8 mouse cellular contexts compared by ENCODE assay signal in the genomic region with DNA sequence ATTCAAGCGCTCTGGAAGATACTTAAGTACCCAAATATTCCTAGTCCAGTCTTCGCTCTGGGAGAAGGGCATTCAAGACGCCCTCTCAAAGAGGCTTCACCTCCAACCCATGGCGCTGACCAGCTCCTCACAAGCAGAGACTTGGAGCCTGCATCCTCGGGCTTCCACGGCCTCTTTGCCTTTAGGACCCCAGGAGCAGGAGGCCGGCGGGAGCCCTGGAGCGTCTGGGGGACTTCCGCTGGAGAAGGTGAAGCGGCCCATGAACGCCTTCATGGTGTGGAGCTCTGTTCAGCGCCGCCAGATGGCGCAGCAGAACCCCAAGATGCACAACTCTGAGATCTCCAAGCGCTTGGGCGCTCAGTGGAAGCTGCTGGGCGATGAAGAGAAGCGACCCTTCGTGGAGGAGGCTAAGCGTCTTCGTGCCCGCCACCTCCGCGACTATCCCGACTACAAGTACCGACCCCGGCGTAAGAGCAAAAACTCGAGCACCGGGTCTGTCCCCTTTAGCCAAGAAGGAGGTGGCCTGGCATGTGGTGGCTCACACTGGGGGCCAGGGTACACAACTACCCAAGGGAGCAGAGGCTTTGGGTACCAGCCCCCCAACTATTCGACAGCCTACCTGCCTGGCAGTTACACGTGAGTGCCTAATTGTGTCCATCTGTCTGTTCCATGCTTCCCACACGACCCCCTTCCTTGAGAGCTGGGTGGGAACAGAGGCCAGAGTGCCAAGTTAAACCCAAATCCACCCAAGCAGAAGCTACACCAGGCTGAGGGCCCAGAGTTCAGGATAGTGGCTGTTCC. TPM values are rescaled to one million over a fixed set of nuclear protein-coding genes. Genes with fewer than 3 reads are reported as not detected.
DNase-seq lines count a peak whose midpoint lies in the region; ATAC-seq and TF ChIP-seq lines count a peak whose summit lies in the region.

TSS of gene Sox15 (plus strand) at position 51 of the 801 bp plus-strand sequence.

- no peaks in the 10 kb centered on the region for H3K27me3 ChIP-seq in MEL (ENCODE audit: control insufficient read depth in 1 of 2, insufficient read depth in 2 of 2, low read length in 2 of 2)
- H3K27me3 ChIP-seq in heart, postnatal 0 days (ENCODE audit: control insufficient read depth, insufficient read depth, low read length): no peaks in the 10 kb centered on the region
- H3K27me3 ChIP-seq in lung, embryonic 16.5 days (ENCODE audit: control insufficient read depth, insufficient read depth, low read depth, low read length): no peaks in the 10 kb centered on the region

- H3K4me2 ChIP-seq in heart, postnatal 0 days (ENCODE audit: low read depth, low read length): no peak within 1 kb of the TSS; the same call in 1 of the 2 replicates
- no peak within 1 kb of the TSS for H3K4me2 ChIP-seq in lung, embryonic 16.5 days (ENCODE audit: low read depth, low read length)

- TF ChIP-seq EP300 in MEL (IDR thresholded peaks at IDR 0.05; ENCODE audit: low read depth in 1 of 2, low read length in 2 of 2): no peak
- no peak for TF ChIP-seq EP300 in heart, postnatal 0 days (IDR thresholded peaks at IDR 0.05; ENCODE audit: low read depth)

- no peak within 1 kb of the TSS for H3K9ac ChIP-seq in MEL (ENCODE audit: control insufficient read depth, low read depth, low read length, poor library complexity, severe bottlenecking)
- H3K9ac ChIP-seq in heart, postnatal 0 days (replicated peaks; ENCODE audit: low read depth, low read length): no peak within 1 kb of the TSS
- no peak within 1 kb of the TSS; the same call in 1 of the 2 replicates for H3K9ac ChIP-seq in lung, embryonic 16.5 days (ENCODE audit: low read length)

- no peak within 1 kb of the TSS for H3K4me3 ChIP-seq in MEL (ENCODE audit: control insufficient read depth in 1 of 2, insufficient read depth in 1 of 2, low read depth in 2 of 2, low read length in 2 of 2)
- no peak within 1 kb of the TSS for H3K4me3 ChIP-seq in heart, postnatal 0 days (ENCODE audit: low read depth, low read length)
- H3K4me3 ChIP-seq in layer of hippocampus, adult 2 months: peak within 1 kb of the TSS; percentile 19; the same call in 1 of the 2 replicates
- no peak within 1 kb of the TSS for H3K4me3 ChIP-seq in lung, embryonic 16.5 days (ENCODE audit: low read length)

- H3K79me2 ChIP-seq in MEL (ENCODE audit: control insufficient read depth, insufficient read depth, low read length, poor library complexity): no peaks in the 10 kb centered on the region

- ATAC-seq in erythroid progenitor cell, adult 5-6 weeks (replicated peaks; ENCODE audit: low FRiP score, poor library complexity, severe bottlenecking): peak; percentile 57
- peak; percentile 76 for ATAC-seq in heart, postnatal 0 days (ENCODE audit: insufficient read depth, low read depth)
- peak; percentile 73 for ATAC-seq in lung, embryonic 16.5 days (ENCODE audit: low read depth)

- WGBS in heart, postnatal 0 days: 25% methylated on average over 34 of the region's 34 CpGs
- 19% methylated on average over 34 of the region's 34 CpGs for WGBS in lung, embryonic 16.5 days

- no peak for TF ChIP-seq RAD21 in MEL (IDR thresholded peaks at IDR 0.05; ENCODE audit: low read depth, low read length)

- peaks cover 0 to 4% of the 10 kb centered on the region in 2 experiments; a peak in 3 of 4 replicates for H3K4me1 ChIP-seq in MEL (ENCODE audit: control insufficient read depth in 1 of 2, insufficient read depth in 2 of 2, low read length in 2 of 2)
- no peaks in the 10 kb centered on the region for H3K4me1 ChIP-seq in heart, postnatal 0 days (ENCODE audit: control insufficient read depth, insufficient read depth)
- H3K4me1 ChIP-seq in lung, embryonic 16.5 days (replicated peaks; ENCODE audit: control insufficient read depth, insufficient read depth, low read length): peaks cover 12% of the 10 kb centered on the region

- DNase-seq in MEL (ENCODE audit: low read depth, low spot score): no peak
- peak; percentile 86 for DNase-seq in brain, embryonic 14.5 days (ENCODE audit: low read depth)
- peak; percentile 71 for DNase-seq in heart, postnatal 0 days (ENCODE audit: low spot score)
- DNase-seq in layer of hippocampus, adult 2 months (ENCODE audit: low spot score in 2 of 2): peak; percentile 51 to 73
- DNase-seq in retina, postnatal 1 day: peak; percentile 88
- no peak for DNase-seq in MN1 (ENCODE audit: low spot score)

- H3K36me3 ChIP-seq in MEL (ENCODE audit: control insufficient read depth in 1 of 2, insufficient read depth in 2 of 2, low read length in 2 of 2): peaks cover 8 to 13% of the 10 kb centered on the region in 2 experiments
- H3K36me3 ChIP-seq in heart, postnatal 0 days (replicated peaks; ENCODE audit: control insufficient read depth, insufficient read depth, low read length): peaks cover 66% of the 10 kb centered on the region
- H3K36me3 ChIP-seq in lung, embryonic 16.5 days (ENCODE audit: control insufficient read depth, insufficient read depth, low read length): peaks cover 37% of the 10 kb centered on the region

- TF ChIP-seq CTCF in MEL (IDR thresholded peaks at IDR 0.05 in 2 of 3, conservative IDR thresholded peaks at IDR 0.05 in 1 of 3; ENCODE audit: control insufficient read depth in 1 of 3, insufficient read depth in 1 of 3, low read depth in 2 of 3, low read length in 3 of 3, poor library complexity in 1 of 3, severe bottlenecking in 1 of 3): peak in 2 of 3 experiments; percentile 9 to 26; a peak in 2 of 6 replicates
- peak; percentile 86 for TF ChIP-seq CTCF in brain, embryonic 14.5 days (IDR thresholded peaks at IDR 0.05; ENCODE audit: borderline replicate concordance, extremely low read depth, insufficient read depth, insufficient read length)
- peak; percentile 73 for TF ChIP-seq CTCF in heart, postnatal 0 days (IDR thresholded peaks at IDR 0.05; ENCODE audit: low read depth)
- peak; percentile 97 for TF ChIP-seq CTCF in layer of hippocampus, adult 2 months (conservative IDR thresholded peaks at IDR 0.05)

- no peaks in the 10 kb centered on the region for H3K9me3 ChIP-seq in MEL (replicated peaks; ENCODE audit: insufficient read depth, low read length)
- no peaks in the 10 kb centered on the region for H3K9me3 ChIP-seq in heart, postnatal 0 days (replicated peaks; ENCODE audit: control insufficient read depth, low read length)
- H3K9me3 ChIP-seq in lung, embryonic 16.5 days (ENCODE audit: control insufficient read depth, low read length): no peaks in the 10 kb centered on the region

- no peak within 1 kb of the TSS for H3K27ac ChIP-seq in MEL (ENCODE audit: control insufficient read depth, low read depth, low read length)
- H3K27ac ChIP-seq in heart, postnatal 0 days (ENCODE audit: low read depth): 0 out of 2 replicates have a peak within 1 kb of the TSS, but pooled peaks have one; percentile 2
- peak within 1 kb of the TSS; percentile 43 for H3K27ac ChIP-seq in layer of hippocampus, adult 2 months
- peak within 1 kb of the TSS; percentile 68 for H3K27ac ChIP-seq in lung, embryonic 16.5 days (ENCODE audit: low read length)

- TF ChIP-seq POLR2A in MEL (IDR thresholded peaks at IDR 0.05; ENCODE audit: control insufficient read depth in 1 of 2, insufficient read depth in 1 of 2, low read depth in 1 of 2, low read length in 2 of 2, poor library complexity in 1 of 2): no peak
- no peak for TF ChIP-seq POLR2A in brain, embryonic 14.5 days (IDR thresholded peaks at IDR 0.05; ENCODE audit: borderline replicate concordance, extremely low read depth, insufficient read depth, insufficient read length, poor library complexity, severe bottlenecking)

TF ChIP-seq in MEL, 35 proteins besides CTCF, POLR2A, EP300 and RAD21:
- TF ChIP-seq TAL1 (IDR thresholded peaks at IDR 0.05; ENCODE audit: low read length): no peak
- no peak for TF ChIP-seq ZNF384 (IDR thresholded peaks at IDR 0.05; ENCODE audit: low read depth, low read length)
- no peak for TF ChIP-seq GABPA (IDR thresholded peaks at IDR 0.05; ENCODE audit: low read depth, low read length)
- TF ChIP-seq MXI1 (IDR thresholded peaks at IDR 0.05; ENCODE audit: low read depth, low read length): no peak
- TF ChIP-seq SMC3 (IDR thresholded peaks at IDR 0.05; ENCODE audit: low read depth, low read length): no peak; the same call in 1 of the 2 replicates
- no peak for TF ChIP-seq TBP (IDR thresholded peaks at IDR 0.05; ENCODE audit: low read depth, low read length)
- TF ChIP-seq MAX (IDR thresholded peaks at IDR 0.05; ENCODE audit: low read length): no peak
- no peak for TF ChIP-seq POLR2AphosphoS5 (IDR thresholded peaks at IDR 0.05; ENCODE audit: borderline replicate concordance, low read depth, low read length)
- TF ChIP-seq HCFC1 (IDR thresholded peaks at IDR 0.05; ENCODE audit: low read depth, low read length): no peak
- no peak for TF ChIP-seq ZMIZ1 (IDR thresholded peaks at IDR 0.05; ENCODE audit: low read depth, low read length)
- TF ChIP-seq UBTF (IDR thresholded peaks at IDR 0.05; ENCODE audit: borderline replicate concordance, insufficient read depth, low read depth, low read length): no peak
- no peak for TF ChIP-seq MYC (IDR thresholded peaks at IDR 0.05; ENCODE audit: low read depth, low read length)
- no peak for TF ChIP-seq CHD2 (IDR thresholded peaks at IDR 0.05; ENCODE audit: low read length)
- no peak for TF ChIP-seq USF1 (IDR thresholded peaks at IDR 0.05; ENCODE audit: low read depth, low read length)

RNA-seq across cellular contexts. Expression of gene Sox15, which starts in this region (rescaled TPM):
- total RNA-seq in MEL (2012; rRNA removed): not detected in 2 replicates
- under 1 TPM in 1 of 2 experiments, not detected in 1; 0.11 TPM for polyA plus RNA-seq in MEL (2012; ENCODE audit: insufficient read depth in 1 of 2, insufficient read length in 2 of 2, low read depth in 1 of 2, low replicate concordance in 2 of 2, missing spikeins in 1 of 2)
- 0.42 TPM in 1 of 2 replicates, not detected in the other for polyA plus RNA-seq in brain, embryonic 14.5 days (2012; rRNA removed)
- total RNA-seq in erythroid progenitor cell, adult 5-6 weeks (2015; ENCODE audit: low replicate concordance): not detected in 2 replicates
- not detected in 2 replicates for total RNA-seq in erythroid progenitor cell, adult 5-6 weeks (2017; ENCODE audit: low replicate concordance)
- total RNA-seq in heart, postnatal 0 days (2014; rRNA removed; ENCODE audit: low replicate concordance): not detected in 2 replicates
- not detected in 2 replicates for polyA plus RNA-seq in heart, postnatal 0 days (2015; fragmentation: Nextera tagmentation; extraction: Ambion mirVana)
- under 1 TPM in 1 of 2 experiments, not detected in 1; 0.44 TPM for total RNA-seq in layer of hippocampus, adult 2 months (2021)
- 0.54 TPM in 1 of 2 replicates, not detected in the other for polyA plus RNA-seq in lung, embryonic 16.5 days (2015; fragmentation: Nextera tagmentation; extraction: Ambion mirVana)

Comparison
In these comparisons a context has a peak if more than half of its experiments do, and no peak if none do; other contexts are left out.
1. Peak in DNase-seq in brain, embryonic 14.5 days; RNA of the gene not detected or under 1 TPM.
2. Peak in ATAC-seq in erythroid progenitor cell, adult 5-6 weeks; RNA of the gene not detected or under 1 TPM.
3. Peak in DNase-seq, ATAC-seq and H3K27ac ChIP-seq in heart, postnatal 0 days; RNA of the gene not detected or under 1 TPM.
4. Peak in DNase-seq, H3K4me3 ChIP-seq and H3K27ac ChIP-seq in layer of hippocampus, adult 2 months; RNA of the gene not detected or under 1 TPM.
5. Peak in ATAC-seq and H3K27ac ChIP-seq in lung, embryonic 16.5 days; RNA of the gene not detected or under 1 TPM.
6. CTCF ChIP-seq: peak in every context shown above with its lines; median percentile 97 in layer of hippocampus, adult 2 months; 86 in brain, embryonic 14.5 days; 73 in heart, postnatal 0 days; 18 in MEL.